Mouse (Mus musculus): Measurements from ENCODE around the gene Rps2. TPM values are rescaled to one million over a fixed set of nuclear protein-coding genes. Genes with fewer than 3 reads are reported as not detected.
A peak's percentile ranks its signal among the peaks of the same experiment; 100 is the strongest.

Gene Rps2
- total RNA-seq, 2 experiments from 2014 or later, result 508 to 641 TPM

DNA sequence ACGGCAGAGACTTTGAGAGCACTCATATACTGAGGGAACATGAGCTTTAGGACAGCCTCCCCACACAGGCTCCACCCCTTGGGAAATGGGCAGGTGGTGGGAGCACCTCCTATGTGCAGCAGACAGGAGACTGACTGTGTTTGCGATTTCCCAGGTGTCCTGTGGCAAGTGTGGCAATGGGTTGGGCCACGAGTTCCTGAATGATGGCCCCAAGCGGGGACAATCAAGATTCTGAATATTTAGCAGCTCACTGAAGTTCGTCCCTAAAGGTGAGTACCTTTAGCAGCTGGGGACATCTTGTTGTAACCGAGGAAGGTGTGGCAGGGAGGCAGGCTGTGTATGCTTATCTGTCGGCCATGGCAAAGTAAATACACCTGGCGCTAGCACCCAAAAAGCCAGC lies 22.0 kb downstream of the Rps2 start:
- intact Hi-C loops (cut with DNase I), result loop anchor here (10.0 kb wide), 1 partner anchor 105 kb away; the partner anchor contains the start of gene Hagh
- no peak for DNase-seq
- Histone ChIP-seq H3K4me3 (no peak overlapping the region), H3K27ac (no peak overlapping the region)
- no peak for TF ChIP-seq CTCF (IDR thresholded peaks at IDR 0.05)

GRCm38 (mm10) chr17:24742307-24742706 lies 24.4 kb downstream of the Rps2 start:
- intact Hi-C loops (cut with DNase I), result loop anchor here (10.0 kb wide), 1 partner anchor 102 kb away; the partner anchor contains the start of gene Hagh
- peak overlapping the region; percentile 50 for H3K27ac ChIP-seq
- no peak overlapping the region for H3K4me3 ChIP-seq
- peak; percentile 43 for DNase-seq
- TF ChIP-seq CTCF (IDR thresholded peaks at IDR 0.05), result no peak

GRCm38 (mm10) chr17:24743896-24744295 lies 26.0 kb downstream of the Rps2 start:
- TF ChIP-seq CTCF (IDR thresholded peaks at IDR 0.05), result no peak
- intact Hi-C loops (cut with DNase I), result loop anchor here (2.0 to 10.0 kb wide), 2 partner anchors 75 to 101 kb away; partner anchors contain the start of gene Hagh
- DNase-seq, result no peak
- no peak overlapping the region for H3K4me3 ChIP-seq
- no peak overlapping the region for H3K27ac ChIP-seq

GRCm38 (mm10) chr17:24744381-24744780 lies 26.5 kb downstream of the Rps2 start:
- Histone ChIP-seq H3K4me3 (no peak overlapping the region), H3K27ac (no peak overlapping the region)
- intact Hi-C loops (cut with DNase I), result loop anchor here (2.0 to 10.0 kb wide), 2 partner anchors 74 to 100 kb away; partner anchors contain the start of gene Hagh
- no peak for TF ChIP-seq CTCF (IDR thresholded peaks at IDR 0.05)
- DNase-seq, result no peak

DNA sequence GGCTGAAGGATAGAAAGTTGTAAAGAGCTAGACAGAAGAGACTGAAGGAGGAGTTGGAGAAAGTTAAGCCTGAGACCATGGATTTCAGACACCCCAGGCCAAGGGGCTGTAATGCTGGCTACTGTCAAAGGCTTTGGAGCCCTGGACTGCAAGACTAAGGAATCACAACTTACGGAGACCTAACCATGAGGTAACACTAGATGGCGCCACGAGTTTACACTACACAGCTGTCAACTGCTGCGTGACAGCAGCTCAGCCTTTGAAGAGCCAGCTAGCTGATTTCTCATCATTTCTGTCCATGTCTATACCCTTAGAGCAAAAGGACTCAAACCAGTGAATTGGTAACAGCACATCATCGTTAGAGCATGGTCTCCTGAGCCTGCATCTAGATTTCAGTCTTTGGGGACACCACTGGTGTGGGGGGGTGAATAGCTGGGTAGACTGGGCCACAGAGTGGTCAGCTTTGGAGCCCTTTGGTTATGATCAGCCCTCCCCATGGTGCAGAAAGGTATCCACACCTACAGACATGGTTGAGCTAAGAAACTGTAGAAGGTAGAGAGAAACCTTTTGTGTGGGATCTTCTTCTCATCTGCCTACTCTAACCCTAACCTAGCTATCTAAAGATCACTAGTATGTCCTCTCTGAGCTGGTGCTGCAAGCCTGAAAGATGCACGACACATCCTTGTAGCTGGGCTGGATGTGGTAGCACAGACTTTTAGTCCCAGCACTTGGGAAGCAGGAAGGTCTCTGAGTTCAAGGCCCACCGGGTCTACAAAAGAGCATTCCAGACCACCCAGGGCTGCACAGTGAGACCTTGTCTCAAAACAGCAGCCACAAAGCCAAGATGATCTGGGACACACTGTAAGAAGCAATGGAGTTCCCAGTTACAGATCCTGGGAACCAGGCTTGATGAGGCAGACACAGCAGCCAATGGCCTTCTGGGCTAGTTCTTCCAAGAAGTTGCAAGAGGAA lies 27.9 kb downstream of the Rps2 start:
- intact Hi-C loops (cut with DNase I), result loop anchor here (2.0 to 10.0 kb wide), 3 partner anchors 73 to 136 kb away; partner anchors contain the start of gene Hagh
- peak; percentile 94 for TF ChIP-seq CTCF (IDR thresholded peaks at IDR 0.05)

DNA sequence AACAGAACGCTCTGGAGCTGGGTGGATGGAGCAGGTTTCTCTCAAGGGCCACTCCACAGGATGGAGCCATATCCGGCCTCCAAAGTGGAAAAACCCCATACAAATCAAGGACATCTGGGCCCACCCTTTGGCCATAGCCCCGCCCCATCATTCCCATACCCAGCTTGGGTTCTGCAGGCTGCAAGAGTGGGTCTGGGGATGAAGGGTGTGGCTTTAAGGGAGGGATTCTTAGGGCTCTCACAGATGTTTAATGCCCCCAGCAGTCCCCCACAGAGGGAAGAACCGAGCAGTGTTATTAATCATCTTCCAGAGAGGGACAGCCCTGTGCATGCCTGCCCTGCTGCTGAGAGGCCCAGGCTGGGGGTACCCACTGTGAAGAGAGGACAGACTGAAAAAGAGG lies 29.1 kb downstream of the Rps2 start:
- TF ChIP-seq CTCF (IDR thresholded peaks at IDR 0.05), result no peak
- no peak overlapping the region for H3K4me3 ChIP-seq
- no peak overlapping the region for H3K27ac ChIP-seq
- intact Hi-C loops (cut with DNase I), result loop anchor here (5.0 to 10.0 kb wide), 2 partner anchors 98 to 135 kb away; partner anchors contain the start of gene Hagh
- no peak for DNase-seq

More for the DNA sequence above, 27.9 kb downstream of the Rps2 start:
- Histone ChIP-seq H3K4me3 (no peak overlapping the region), H3K27ac (no peak overlapping the region)
- peak; percentile 84 for DNase-seq

- H3K27ac ChIP-seq, result no peak overlapping the region
- no peak for TF ChIP-seq CTCF (IDR thresholded peaks at IDR 0.05)
- intact Hi-C loops (cut with DNase I), result no loop called here
- DNase-seq, result no peak
- no peak overlapping the region for H3K4me3 ChIP-seq
Observed at GRCm38 (mm10) chr17:24751528-24751927, 33.6 kb downstream of the Rps2 start.

GRCm38 (mm10) chr17:24752415-24753394 lies 34.8 kb downstream of the Rps2 start, which contains the start of gene Hs3st6:
Hs3st6 (plus strand) TSS chr17:24752988.
- intact Hi-C loops (cut with DNase I), result no loop called here
- DNase-seq, result no peak
- TF ChIP-seq CTCF (IDR thresholded peaks at IDR 0.05), result no peak
- H3K27ac ChIP-seq, result no peak within 1 kb of the TSS
- peak within 1 kb of the TSS; percentile 74 for H3K4me3 ChIP-seq

DNA sequence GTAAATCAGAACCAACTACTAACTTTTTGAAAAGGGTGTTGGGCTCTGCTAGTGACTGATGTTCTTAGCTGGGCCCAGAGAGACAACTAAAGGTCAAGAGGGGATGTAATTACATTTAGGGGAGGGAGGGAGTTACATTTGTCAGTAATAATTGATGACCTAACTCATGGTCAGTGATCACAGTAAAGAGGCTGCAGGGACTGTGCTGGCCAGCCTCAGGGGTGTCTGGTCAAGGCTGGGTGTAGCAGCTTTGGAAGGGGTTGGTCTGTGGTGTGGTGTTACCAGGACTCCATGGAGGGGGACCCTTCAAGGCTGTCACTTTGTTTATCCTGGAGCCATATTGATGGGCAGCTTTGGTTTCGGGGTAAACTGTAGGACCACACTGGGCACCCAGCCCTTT lies 39.5 kb downstream of the Rps2 start:
- DNase-seq, result no peak
- intact Hi-C loops (cut with DNase I), result no loop called here
- TF ChIP-seq CTCF (IDR thresholded peaks at IDR 0.05), result no peak
- H3K27ac ChIP-seq, result no peak overlapping the region
- no peak overlapping the region for H3K4me3 ChIP-seq

- intact Hi-C loops (cut with DNase I), result no loop called here
- no peak for DNase-seq
Observed at GRCm38 (mm10) chr17:24761121-24761520, 43.2 kb downstream of the Rps2 start.

DNA sequence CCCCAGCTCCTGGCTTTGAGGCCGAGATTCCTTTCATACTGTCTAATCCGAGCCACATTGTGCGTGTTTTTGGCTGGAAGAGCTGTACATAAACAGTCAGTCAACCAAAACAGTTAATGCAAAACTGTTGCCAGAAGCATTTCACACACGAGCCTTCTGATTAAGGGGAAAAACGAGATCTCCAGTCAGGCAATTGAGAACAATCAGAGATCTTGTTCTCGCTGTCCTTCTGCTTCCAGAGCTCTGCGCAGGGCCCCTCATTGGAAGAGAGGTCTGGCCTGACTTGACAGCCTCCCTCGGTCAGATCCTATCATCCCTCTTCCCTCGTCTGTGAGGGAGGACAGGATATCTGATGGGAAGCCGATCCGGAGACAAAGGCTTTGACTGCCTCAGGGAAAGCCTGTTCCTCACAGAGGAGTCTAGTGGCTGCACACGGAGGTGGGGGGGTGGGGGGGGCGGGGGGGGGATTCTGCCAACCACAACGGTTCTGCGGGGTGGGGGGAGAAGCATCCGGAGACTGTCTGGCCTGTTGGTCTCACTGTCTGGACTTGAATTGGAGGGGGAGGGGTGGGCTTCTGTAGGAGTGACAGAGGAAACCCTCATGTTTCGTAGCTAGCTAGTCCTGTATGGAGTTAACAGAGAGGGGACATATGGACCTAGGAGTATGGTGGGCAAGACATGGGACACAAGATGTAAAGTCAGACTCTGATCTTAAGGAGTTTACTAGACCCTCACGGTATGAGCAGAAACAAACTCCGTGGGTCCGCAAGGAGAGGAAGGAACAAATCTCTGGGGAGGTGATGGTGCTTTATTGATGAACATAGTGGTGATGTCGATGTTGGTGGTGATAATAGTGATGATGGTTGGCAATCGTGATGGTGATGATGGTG lies 47.3 kb downstream of the Rps2 start:
- DNase-seq, result no peak
- TF ChIP-seq CTCF (IDR thresholded peaks at IDR 0.05), result no peak
- Histone ChIP-seq H3K27ac (no peak overlapping the region), H3K4me3 (no peak overlapping the region)
- intact Hi-C loops (cut with DNase I), result no loop called here

More at GRCm38 (mm10) chr17:24761121-24761520, 43.2 kb downstream of the Rps2 start:
- no peak for TF ChIP-seq CTCF (IDR thresholded peaks at IDR 0.05)
- no peak overlapping the region for H3K27ac ChIP-seq
- no peak overlapping the region for H3K4me3 ChIP-seq
